Mouse (Mus musculus): ENCODE data around the gene Rabepk. TPM values are rescaled to one million over a fixed set of nuclear protein-coding genes. Genes with fewer than 3 reads are reported as not detected.
A peak's percentile ranks its signal among the peaks of the same experiment; 100 is the strongest.
"Not testable (repeated sequence)": the region's sequence is repeated elsewhere in the genome, so short reads cannot be mapped to it uniquely, and the experiment has no call there.

Rabepk gene
- polyA plus RNA-seq, 1 experiment = 9.0 TPM

DNA sequence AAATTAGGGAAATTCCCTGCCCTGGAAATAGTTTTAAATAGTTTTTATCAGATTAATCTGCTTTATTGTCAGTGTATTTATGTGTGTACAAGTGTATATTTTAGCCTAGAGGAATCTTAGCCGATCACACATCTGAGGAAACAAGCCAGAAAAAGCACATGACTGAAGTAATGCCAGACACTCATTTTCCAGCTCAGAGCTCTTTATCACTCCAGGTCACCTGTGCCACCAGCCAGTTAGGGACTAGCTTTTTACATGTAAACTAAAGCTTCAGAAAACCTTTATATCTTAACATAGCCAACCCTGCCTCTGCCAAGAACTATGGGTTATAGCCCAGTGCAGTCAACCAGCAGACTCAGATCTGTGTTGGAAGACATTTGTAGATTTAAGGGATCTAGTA lies 5.1 kb upstream of the Rabepk start:
- no peak for TF ChIP-seq GATA1 (IDR thresholded peaks at IDR 0.05; ENCODE audit: borderline replicate concordance, low read length)
- TF ChIP-seq FLI1 (IDR thresholded peaks at IDR 0.05; ENCODE audit: low read length) = no peak
- no peak overlapping the region for H3K4me3 ChIP-seq (replicated peaks)
- H3K4me1 ChIP-seq = peaks cover 53% of the 10 kb centered on the region
- peaks cover 52% of the 10 kb centered on the region for H3K36me3 ChIP-seq (replicated peaks; ENCODE audit: low read length)
- H3K27me3 ChIP-seq (replicated peaks) = no peaks in the 10 kb centered on the region
- H3K9me3 ChIP-seq = no peaks in the 10 kb centered on the region

DNA sequence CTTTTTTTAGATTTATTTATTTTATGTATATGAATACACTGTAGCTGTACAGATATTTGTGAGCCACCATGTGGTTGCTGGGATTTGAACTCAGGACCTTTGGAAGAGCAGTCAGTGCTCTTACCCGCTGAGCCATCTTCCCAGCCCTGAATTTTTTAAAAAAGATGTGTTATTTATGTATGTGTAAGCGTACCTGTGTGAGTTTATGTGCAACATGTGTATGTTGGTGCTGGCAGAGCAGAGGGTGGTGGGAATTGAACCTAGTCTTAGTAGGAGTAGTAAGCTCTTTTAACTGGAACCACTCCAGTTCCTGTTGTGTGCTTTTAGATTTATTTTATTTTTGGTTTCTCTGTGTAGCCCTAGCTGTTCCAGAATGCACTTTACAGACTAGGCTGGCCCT lies 4.5 kb upstream of the Rabepk start:
- Histone ChIP-seq H3K4me1 (peaks cover 53% of the 10 kb centered on the region), H3K4me3 (replicated peaks) (no peak overlapping the region), H3K27me3 (replicated peaks) (no peaks in the 10 kb centered on the region), H3K9me3 (no peaks in the 10 kb centered on the region), H3K36me3 (replicated peaks; ENCODE audit: low read length) (peaks cover 46% of the 10 kb centered on the region)
- no peak for TF ChIP-seq FLI1 (IDR thresholded peaks at IDR 0.05; ENCODE audit: low read length)
- TF ChIP-seq GATA1 (IDR thresholded peaks at IDR 0.05; ENCODE audit: borderline replicate concordance, low read length) = no peak

DNA sequence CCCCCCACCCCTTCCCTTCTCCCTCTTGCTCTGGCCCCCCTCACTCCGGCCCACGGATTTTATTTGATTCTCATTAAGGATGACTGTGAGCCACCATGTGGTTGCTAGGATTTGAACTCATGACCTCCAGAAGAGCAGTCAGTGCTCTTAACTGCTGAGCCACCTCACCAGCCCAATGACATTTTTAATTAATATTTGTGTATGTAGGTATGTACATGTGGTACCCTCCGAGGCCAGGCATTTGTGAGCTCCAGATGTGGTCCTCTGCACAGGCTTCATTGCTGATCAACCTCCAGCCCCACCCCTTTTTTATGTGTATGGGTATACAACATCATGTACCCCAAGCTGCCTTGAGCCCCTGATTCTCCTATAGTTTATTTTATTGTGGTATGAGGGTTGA lies 4.0 kb upstream of the Rabepk start:
- peaks cover 54% of the 10 kb centered on the region for H3K4me1 ChIP-seq
- H3K4me3 ChIP-seq (replicated peaks) = peak overlapping the region; percentile 56
- H3K36me3 ChIP-seq (replicated peaks; ENCODE audit: low read length) = peaks cover 41% of the 10 kb centered on the region

DNA sequence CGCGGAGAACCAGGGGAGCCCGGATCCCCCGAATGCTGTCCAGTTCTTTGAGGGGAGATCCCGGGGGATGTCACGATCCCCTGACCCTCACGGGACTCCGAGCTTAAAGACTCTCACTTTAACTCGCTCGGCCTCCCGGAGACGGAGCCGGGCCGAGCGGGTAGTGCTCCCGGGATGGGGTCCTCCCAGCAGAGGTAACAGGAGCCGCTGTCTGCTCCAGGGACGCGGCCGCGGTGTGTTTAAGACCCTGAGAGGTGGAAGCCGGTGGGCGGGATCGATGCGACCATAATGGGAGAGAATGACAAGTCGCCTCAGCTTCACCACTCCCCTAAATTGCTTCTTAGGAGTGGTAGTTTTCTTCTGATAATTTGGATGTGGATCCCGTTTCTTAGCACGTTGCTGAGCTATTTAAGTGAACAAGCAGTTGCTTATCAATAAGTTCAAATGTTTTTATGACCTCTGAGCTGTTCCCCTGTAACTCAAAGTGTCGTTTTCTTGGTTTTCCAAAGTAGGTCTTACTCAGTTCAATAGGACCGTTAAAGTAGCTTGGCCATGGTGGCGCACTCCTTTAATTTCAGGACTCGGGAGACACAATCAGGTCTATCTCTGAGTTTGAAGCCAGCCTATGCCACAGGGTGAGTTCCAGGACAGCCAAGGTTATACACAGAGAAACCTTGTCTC lies 3.0 kb upstream of the Rabepk start:
- not testable (repeated sequence) for H3K27me3 ChIP-seq (replicated peaks)
- peaks cover 59% of the 10 kb centered on the region for H3K4me1 ChIP-seq
- H3K36me3 ChIP-seq (replicated peaks; ENCODE audit: low read length) = peaks cover 33% of the 10 kb centered on the region

More for the DNA sequence above, 4.0 kb upstream of the Rabepk start:
- Histone ChIP-seq H3K9me3 (no peaks in the 10 kb centered on the region), H3K27me3 (replicated peaks) (no peaks in the 10 kb centered on the region)
- TF ChIP-seq FLI1 (IDR thresholded peaks at IDR 0.05; ENCODE audit: low read length) = no peak
- TF ChIP-seq GATA1 (IDR thresholded peaks at IDR 0.05; ENCODE audit: borderline replicate concordance, low read length) = no peak

DNA sequence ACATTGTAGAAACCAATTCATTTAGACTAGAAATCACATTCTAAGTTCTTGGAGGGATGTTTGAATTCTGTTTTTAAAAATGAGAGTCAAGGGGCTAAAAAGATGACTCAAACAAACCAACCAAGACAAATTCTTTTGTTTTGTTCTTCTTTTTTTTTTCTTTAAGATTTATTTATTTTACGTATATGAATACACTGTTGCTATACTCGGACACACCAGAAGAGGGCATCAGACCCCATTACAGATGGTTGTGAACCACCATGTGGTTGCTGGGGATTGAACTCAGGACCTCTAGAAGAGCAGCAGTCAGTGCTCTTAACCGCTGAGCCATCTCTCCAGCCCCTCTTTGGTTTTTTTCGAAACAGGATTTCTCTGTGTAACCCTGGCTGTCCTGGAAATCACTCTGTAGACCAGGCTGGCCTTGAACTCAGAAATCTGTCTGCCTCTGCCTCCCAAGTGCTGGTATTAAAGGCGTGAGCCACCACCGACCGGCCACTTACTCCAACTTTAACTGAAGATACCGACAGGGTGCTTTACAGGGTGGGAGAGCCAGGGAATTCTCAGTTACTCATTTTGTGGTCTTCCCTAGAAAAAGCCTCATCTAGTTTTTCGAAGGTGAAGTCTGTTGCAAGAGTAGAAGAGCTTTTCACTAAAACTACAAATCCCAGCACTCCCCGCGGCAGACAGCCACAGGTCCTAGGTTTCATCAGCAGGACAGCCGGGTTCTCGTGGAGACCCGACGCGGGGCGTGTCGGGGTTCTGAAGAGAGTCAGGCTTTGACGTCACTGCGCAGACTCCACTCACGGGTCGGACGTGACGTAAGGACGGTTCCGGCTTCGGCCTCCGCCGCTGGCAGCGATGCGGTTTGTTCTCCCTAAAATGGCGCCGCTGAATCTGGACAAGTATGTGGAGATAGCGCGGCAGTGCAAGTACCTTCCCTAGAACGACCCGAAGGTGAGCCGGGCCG lies 2.1 kb upstream of the Rabepk start:
- Histone ChIP-seq H3K4me1 (peaks cover 62% of the 10 kb centered on the region), H3K36me3 (replicated peaks; ENCODE audit: low read length) (peaks cover 30% of the 10 kb centered on the region), H3K4me3 (replicated peaks) (peak overlapping the region; percentile 92), H3K27me3 (replicated peaks) (no peaks in the 10 kb centered on the region), H3K9me3 (no peaks in the 10 kb centered on the region)
- TF ChIP-seq FLI1 (IDR thresholded peaks at IDR 0.05; ENCODE audit: low read length) (no peak), GATA1 (IDR thresholded peaks at IDR 0.05; ENCODE audit: borderline replicate concordance, low read length) (no peak)

More for the DNA sequence above, 3.0 kb upstream of the Rabepk start:
- H3K9me3 ChIP-seq = not testable (repeated sequence)
- H3K4me3 ChIP-seq (replicated peaks) = peak overlapping the region; percentile 92

DNA sequence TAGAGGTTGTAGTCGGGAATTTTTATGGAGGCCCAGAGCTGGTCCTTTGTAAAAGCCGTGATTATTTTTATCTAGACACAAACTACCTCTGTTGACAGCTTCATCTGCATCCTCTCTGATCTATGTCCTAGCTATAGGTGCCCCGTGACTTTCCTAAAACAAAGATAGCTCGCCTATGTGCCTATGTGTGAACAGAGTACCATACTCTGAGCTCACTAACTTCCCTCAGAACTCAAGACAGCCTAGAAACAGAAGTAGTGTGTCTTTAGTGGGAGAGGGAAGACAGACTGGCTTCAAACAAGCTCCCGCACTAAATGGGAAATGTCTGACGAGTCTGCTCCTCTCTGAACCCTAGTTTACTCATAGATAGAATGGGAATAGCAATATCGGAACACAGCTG lies 659 bp upstream of the Rabepk start:
- TF ChIP-seq FLI1 (IDR thresholded peaks at IDR 0.05; ENCODE audit: low read length) (no peak), GATA1 (IDR thresholded peaks at IDR 0.05; ENCODE audit: borderline replicate concordance, low read length) (no peak)

DNA sequence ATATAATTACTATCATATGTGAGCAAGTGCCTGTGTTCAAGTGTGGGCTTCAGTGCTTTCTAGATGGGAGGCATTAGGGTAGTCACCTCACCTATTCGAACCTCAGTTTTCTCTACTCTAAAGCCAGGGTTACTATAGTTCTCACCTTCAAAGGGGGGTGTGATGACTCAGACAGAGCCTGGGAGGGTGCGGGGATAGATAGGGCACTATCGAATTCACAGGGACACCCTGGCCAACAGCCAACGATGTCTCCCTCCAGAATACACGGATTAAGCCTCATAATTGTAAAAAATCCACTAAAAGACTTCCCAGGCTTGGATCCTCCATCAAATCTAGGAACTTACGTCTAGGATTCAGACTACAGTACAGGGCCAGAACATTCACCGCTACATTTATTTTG lies 4.3 kb downstream of the Rabepk start:
- H3K4me1 ChIP-seq = peaks cover 31% of the 10 kb centered on the region
- peaks cover 55% of the 10 kb centered on the region for H3K36me3 ChIP-seq (replicated peaks; ENCODE audit: low read length)
- TF ChIP-seq GATA1 (IDR thresholded peaks at IDR 0.05; ENCODE audit: borderline replicate concordance, low read length) (no peak), FLI1 (IDR thresholded peaks at IDR 0.05; ENCODE audit: low read length) (no peak)
- no peak overlapping the region for H3K4me3 ChIP-seq (replicated peaks)
- H3K27me3 ChIP-seq (replicated peaks) = no peaks in the 10 kb centered on the region
- H3K9me3 ChIP-seq = peaks cover 15% of the 10 kb centered on the region

More for the DNA sequence above, 659 bp upstream of the Rabepk start:
- Histone ChIP-seq H3K4me3 (replicated peaks) (peak overlapping the region; percentile 95), H3K9me3 (no peaks in the 10 kb centered on the region), H3K27me3 (replicated peaks) (no peaks in the 10 kb centered on the region), H3K4me1 (peaks cover 53% of the 10 kb centered on the region), H3K36me3 (replicated peaks; ENCODE audit: low read length) (peaks cover 30% of the 10 kb centered on the region)

DNA sequence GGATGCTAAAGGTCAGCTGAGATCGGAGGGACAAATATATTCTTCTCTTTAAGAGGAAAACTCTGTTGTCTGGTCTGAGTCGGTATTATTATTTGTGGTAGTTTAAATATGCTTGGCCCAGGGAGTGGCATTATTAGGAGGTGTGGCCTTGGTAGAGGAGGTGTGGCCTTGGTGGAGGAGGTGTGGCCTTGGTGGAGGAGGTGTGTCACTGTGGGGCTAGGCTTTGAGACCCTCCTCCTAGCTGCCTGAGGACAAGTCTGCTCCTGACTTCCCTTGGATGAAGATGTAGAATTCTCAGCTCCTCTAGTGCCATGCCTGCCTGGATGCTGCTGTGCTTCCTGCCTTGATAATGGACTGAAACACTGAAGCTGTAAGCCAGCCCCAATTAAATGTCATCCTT lies 5.2 kb downstream of the Rabepk start:
- peaks cover 64% of the 10 kb centered on the region for H3K36me3 ChIP-seq (replicated peaks; ENCODE audit: low read length)

DNA sequence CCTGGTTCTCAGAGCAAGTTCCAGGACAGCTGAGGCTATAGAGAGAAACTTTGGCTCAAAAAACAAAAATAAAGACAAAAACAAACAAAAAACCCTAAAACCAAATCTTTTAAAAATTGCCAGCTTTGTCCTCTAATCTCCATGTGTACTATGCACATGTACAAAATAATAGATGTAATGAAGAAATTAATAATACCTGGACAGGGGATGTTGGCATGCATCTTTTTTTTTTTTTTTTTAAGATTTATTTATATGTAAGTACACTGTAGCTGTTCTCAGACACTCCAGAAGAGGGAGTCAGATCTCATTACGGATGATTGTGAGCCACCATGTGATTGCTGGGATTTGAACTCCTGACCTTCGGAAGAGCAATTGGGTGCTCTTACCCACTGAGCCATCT lies 7.2 kb downstream of the Rabepk start:
- Histone ChIP-seq H3K9me3 (peaks cover 15% of the 10 kb centered on the region), H3K36me3 (replicated peaks; ENCODE audit: low read length) (peaks cover 80% of the 10 kb centered on the region), H3K4me1 (peaks cover 22% of the 10 kb centered on the region)
- H3K4me3 ChIP-seq (replicated peaks); H3K27me3 ChIP-seq (replicated peaks): not testable (repeated sequence)

More for the DNA sequence above, 5.2 kb downstream of the Rabepk start:
- H3K27me3 ChIP-seq (replicated peaks) = no peaks in the 10 kb centered on the region
- peaks cover 34% of the 10 kb centered on the region for H3K4me1 ChIP-seq
- no peak for TF ChIP-seq FLI1 (IDR thresholded peaks at IDR 0.05; ENCODE audit: low read length)
- TF ChIP-seq GATA1 (IDR thresholded peaks at IDR 0.05; ENCODE audit: borderline replicate concordance, low read length) = no peak
- H3K4me3 ChIP-seq (replicated peaks) = peak overlapping the region; percentile 28
- H3K9me3 ChIP-seq = peaks cover 15% of the 10 kb centered on the region

DNA sequence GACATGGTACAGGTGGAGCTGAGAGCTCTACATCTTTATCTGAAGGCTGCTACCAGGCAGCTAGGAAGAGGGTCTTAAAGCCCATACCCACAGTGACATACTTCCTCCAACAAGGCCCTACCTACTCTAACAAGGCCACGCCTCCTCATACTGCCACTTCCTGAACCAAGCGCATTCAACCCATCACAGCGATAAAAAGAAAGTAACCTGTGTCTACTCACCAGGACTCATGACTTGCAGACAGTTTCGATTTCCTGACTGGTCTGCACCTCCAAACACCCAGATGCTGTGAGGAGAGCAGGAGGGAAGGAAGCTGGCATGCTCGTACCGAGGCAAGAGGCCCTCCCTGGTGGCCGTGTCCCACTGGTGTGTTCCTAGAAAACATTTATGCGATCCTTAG lies 9.4 kb downstream of the Rabepk start:
- no peaks in the 10 kb centered on the region for H3K27me3 ChIP-seq (replicated peaks)
- peak overlapping the region; percentile 87 for H3K4me3 ChIP-seq (replicated peaks)
- H3K36me3 ChIP-seq (replicated peaks; ENCODE audit: low read length) = peaks cover 81% of the 10 kb centered on the region
- H3K9me3 ChIP-seq = peaks cover 15% of the 10 kb centered on the region
- peaks cover 19% of the 10 kb centered on the region for H3K4me1 ChIP-seq
- TF ChIP-seq FLI1 (IDR thresholded peaks at IDR 0.05; ENCODE audit: low read length) = no peak
- TF ChIP-seq GATA1 (IDR thresholded peaks at IDR 0.05; ENCODE audit: borderline replicate concordance, low read length) = no peak
